In genomic region chr11:109649975-109650701, GRCm38 (mm10) we compare ENCODE assay signal across 8 mouse cellular contexts. TPM values are rescaled to one million over a fixed set of nuclear protein-coding genes. Genes with fewer than 3 reads are reported as not detected.
DNase-seq lines count a peak whose midpoint lies in the region; ATAC-seq and TF ChIP-seq lines count a peak whose summit lies in the region.

No protein-coding gene starts in this region.

- peak; percentile 84 for ATAC-seq in hindbrain, embryonic 11.5 days (ENCODE audit: low FRiP score)

- no peaks in the 10 kb centered on the region for H3K9me3 ChIP-seq in MEL (replicated peaks; ENCODE audit: insufficient read depth, low read length)
- H3K9me3 ChIP-seq in hindbrain, embryonic 11.5 days (ENCODE audit: control insufficient read depth, low read length): no peaks in the 10 kb centered on the region

- TF ChIP-seq POLR2A in MEL (IDR thresholded peaks at IDR 0.05; ENCODE audit: control insufficient read depth in 1 of 2, insufficient read depth in 1 of 2, low read depth in 1 of 2, low read length in 2 of 2, poor library complexity in 1 of 2): no peak

- H3K79me2 ChIP-seq in MEL (ENCODE audit: control insufficient read depth, insufficient read depth, low read length, poor library complexity): peaks cover 33% of the 10 kb centered on the region

- H3K4me1 ChIP-seq in MEL (ENCODE audit: control insufficient read depth in 1 of 2, insufficient read depth in 2 of 2, low read length in 2 of 2): peaks cover 14 to 24% of the 10 kb centered on the region in 2 experiments
- H3K4me1 ChIP-seq in hindbrain, embryonic 11.5 days (replicated peaks; ENCODE audit: control insufficient read depth, insufficient read depth, low read length): peaks cover 4% of the 10 kb centered on the region; the same call in 1 of the 2 replicates

- H3K4me3 ChIP-seq in MEL (ENCODE audit: control insufficient read depth in 1 of 2, insufficient read depth in 1 of 2, low read depth in 2 of 2, low read length in 2 of 2): peak overlapping the region; percentile 82 to 89
- H3K4me3 ChIP-seq in hindbrain, embryonic 11.5 days (ENCODE audit: low read depth, low read length): peak overlapping the region; percentile 99

- peak; percentile 81 for DNase-seq in MEL (ENCODE audit: low read depth, low spot score)
- peak; percentile 94 for DNase-seq in cerebellum, adult 9-10 months
- peak; percentile 85 to 89 for DNase-seq in frontal cortex, adult 2 months (ENCODE audit: extremely low spot score in 1 of 2, low spot score in 1 of 2)
- peak; percentile 82 for DNase-seq in hindbrain, embryonic 11.5 days (ENCODE audit: low spot score)
- peak; percentile 82 to 84 for DNase-seq in layer of hippocampus, postnatal 14 days (ENCODE audit: low spot score in 2 of 2)
- peak; percentile 86 for DNase-seq in lung, postnatal 10 days
- peak; percentile 64 for DNase-seq in ovary, postnatal 36 days (ENCODE audit: low spot score)
- peak; percentile 80 for DNase-seq in thymus, postnatal 14 days

- peak overlapping the region; percentile 80 for H3K4me2 ChIP-seq in hindbrain, embryonic 11.5 days (replicated peaks; ENCODE audit: low read depth, low read length)

- 2% methylated on average over 31 of the region's 31 CpGs for WGBS in hindbrain, embryonic 11.5 days

- H3K27ac ChIP-seq in MEL (ENCODE audit: control insufficient read depth, low read depth, low read length): peak overlapping the region; percentile 38; the same call in 1 of the 2 replicates
- peak overlapping the region; percentile 87 for H3K27ac ChIP-seq in hindbrain, embryonic 11.5 days (ENCODE audit: low read depth, low read length)

- peaks cover 8 to 12% of the 10 kb centered on the region in 2 experiments for H3K27me3 ChIP-seq in MEL (ENCODE audit: control insufficient read depth in 1 of 2, insufficient read depth in 2 of 2, low read length in 2 of 2)
- no peaks in the 10 kb centered on the region for H3K27me3 ChIP-seq in hindbrain, embryonic 11.5 days (ENCODE audit: control insufficient read depth, insufficient read depth, low read length)

- TF ChIP-seq EP300 in MEL (IDR thresholded peaks at IDR 0.05; ENCODE audit: low read depth in 1 of 2, low read length in 2 of 2): 0 out of 4 replicates have a peak, but pooled peaks of 1 of the 2 experiments have one; percentile 6

- H3K9ac ChIP-seq in MEL (ENCODE audit: control insufficient read depth, low read depth, low read length, poor library complexity, severe bottlenecking): peak overlapping the region; percentile 57
- H3K9ac ChIP-seq in hindbrain, embryonic 11.5 days (ENCODE audit: low read depth, low read length): peak overlapping the region; percentile 96

- no peak for TF ChIP-seq RAD21 in MEL (IDR thresholded peaks at IDR 0.05; ENCODE audit: low read depth, low read length)

- H3K36me3 ChIP-seq in MEL (ENCODE audit: control insufficient read depth in 1 of 2, insufficient read depth in 2 of 2, low read length in 2 of 2): peaks cover 11 to 35% of the 10 kb centered on the region in 2 experiments
- H3K36me3 ChIP-seq in hindbrain, embryonic 11.5 days (ENCODE audit: control insufficient read depth, insufficient read depth, low read length): no peaks in the 10 kb centered on the region

- TF ChIP-seq CTCF in MEL (IDR thresholded peaks at IDR 0.05 in 2 of 3, conservative IDR thresholded peaks at IDR 0.05 in 1 of 3; ENCODE audit: control insufficient read depth in 1 of 3, insufficient read depth in 1 of 3, low read depth in 2 of 3, low read length in 3 of 3, poor library complexity in 1 of 3, severe bottlenecking in 1 of 3): no peak

TF ChIP-seq in MEL, 35 proteins besides CTCF, POLR2A, EP300 and RAD21:
- TF ChIP-seq MAX (IDR thresholded peaks at IDR 0.05; ENCODE audit: low read length) (peak; percentile 63; the same call in 1 of the 2 replicates), MXI1 (IDR thresholded peaks at IDR 0.05; ENCODE audit: low read depth, low read length) (peak; percentile 96), CHD2 (IDR thresholded peaks at IDR 0.05; ENCODE audit: low read length) (no peak), USF1 (IDR thresholded peaks at IDR 0.05; ENCODE audit: low read depth, low read length) (peak; percentile 69), GABPA (IDR thresholded peaks at IDR 0.05; ENCODE audit: low read depth, low read length) (no peak), KAT2A (conservative IDR thresholded peaks at IDR 0.05; ENCODE audit: low read depth, low read length) (no peak), RCOR1 (IDR thresholded peaks at IDR 0.05; ENCODE audit: low read depth, low read length) (peak; percentile 31), HCFC1 (IDR thresholded peaks at IDR 0.05; ENCODE audit: low read depth, low read length) (no peak), NRF1 (IDR thresholded peaks at IDR 0.05; ENCODE audit: insufficient read depth, low read depth, low read length, poor library complexity, severe bottlenecking) (no peak), SIN3A (IDR thresholded peaks at IDR 0.05; ENCODE audit: low read length) (peak; percentile 77), JUND (IDR thresholded peaks at IDR 0.05; ENCODE audit: low read depth, low read length) (no peak), CHD1 (IDR thresholded peaks at IDR 0.05; ENCODE audit: low read depth, low read length) (no peak), MEF2A (IDR thresholded peaks at IDR 0.05; ENCODE audit: extremely low read depth, insufficient replicate concordance, low read depth, low read length, poor library complexity, severe bottlenecking) (no peak), MYB (IDR thresholded peaks at IDR 0.05; ENCODE audit: low read depth, low read length) (no peak), ELF1 (IDR thresholded peaks at IDR 0.05; ENCODE audit: low read depth, low read length) (no peak), ZNF384 (IDR thresholded peaks at IDR 0.05; ENCODE audit: low read depth, low read length) (no peak), ETS1 (IDR thresholded peaks at IDR 0.05; ENCODE audit: low read depth, low read length) (peak; percentile 6; the same call in 1 of the 2 replicates), ZKSCAN1 (IDR thresholded peaks at IDR 0.05; ENCODE audit: low read depth, low read length) (no peak), POLR2AphosphoS5 (IDR thresholded peaks at IDR 0.05; ENCODE audit: borderline replicate concordance, low read depth, low read length) (no peak), MYC (IDR thresholded peaks at IDR 0.05; ENCODE audit: low read depth, low read length) (no peak), TCF12 (IDR thresholded peaks at IDR 0.05; ENCODE audit: low read depth, low read length) (no peak), MAZ (IDR thresholded peaks at IDR 0.05; ENCODE audit: low read depth, low read length) (peak; percentile 52)

RNA-seq across cellular contexts. Expression of gene Prkar1a, which starts 0.9 kb away (rescaled TPM):
- 69.6 and 70.2 TPM in 2 replicates for total RNA-seq in MEL (2012; rRNA removed)
- 100 to 1,000 TPM in 1 of 2 experiments, not detected in 1; 152 TPM for polyA plus RNA-seq in MEL (2012; ENCODE audit: insufficient read depth in 1 of 2, insufficient read length in 2 of 2, low read depth in 1 of 2, low replicate concordance in 2 of 2, missing spikeins in 1 of 2)
- 434 and 454 TPM in 2 replicates for polyA plus RNA-seq in frontal cortex, adult 2 months (2012; rRNA removed)
- 411 and 461 TPM in 2 replicates for polyA plus RNA-seq in hindbrain, embryonic 11.5 days (2014; fragmentation: Nextera tagmentation; extraction: Ambion mirVana)
- 100 to 1,000 TPM; 463 to 484 TPM for total RNA-seq in layer of hippocampus, postnatal 14 days (2021)

RNA-seq across cellular contexts. Expression of gene Wipi1, which starts 38.4 kb away (rescaled TPM):
- 2.5 and 2.6 TPM in 2 replicates for total RNA-seq in MEL (2012; rRNA removed)
- 1 to 10 TPM in 1 of 2 experiments, not detected in 1; 8.2 TPM for polyA plus RNA-seq in MEL (2012; ENCODE audit: insufficient read depth in 1 of 2, insufficient read length in 2 of 2, low read depth in 1 of 2, low replicate concordance in 2 of 2, missing spikeins in 1 of 2)
- polyA plus RNA-seq in frontal cortex, adult 2 months (2012; rRNA removed): 18.6 and 18.8 TPM in 2 replicates
- polyA plus RNA-seq in hindbrain, embryonic 11.5 days (2014; fragmentation: Nextera tagmentation; extraction: Ambion mirVana): 12.2 and 12.3 TPM in 2 replicates
- 10 to 100 TPM; 23.1 to 25.6 TPM for total RNA-seq in layer of hippocampus, postnatal 14 days (2021)

Comparison
In these comparisons a context has a peak if more than half of its experiments do, and no peak if none do; other contexts are left out.
1. Peak in every context shown above with its lines: DNase-seq, ATAC-seq, H3K4me3 ChIP-seq and H3K27ac ChIP-seq.